Mouse (Mus musculus) gastrocnemius, postnatal 10 days (tissue): ENCODE data around the gene Krtcap3. TPM values are rescaled to one million over a fixed set of nuclear protein-coding genes. Genes with fewer than 3 reads are reported as not detected.

Experiments used
- DNase-seq: peaks from one replicate; pipeline ENCODE4 v3.0.0; 2021; ENCODE audit warnings: mixed read lengths
- total RNA-seq, 2 experiments: library from RNA; stranded (reverse); gene quantifications; 2 replicates each; pipeline ENCODE4 v1.2.3; 2021

Krtcap3 gene
- total RNA-seq, 2 experiments from 2014 or later, result 1.5 to 3.0 TPM

GRCm38 (mm10) chr5:31252795-31253545, 1.5 kb downstream of the Krtcap3 start:
- DNase-seq, result no peak

- DNase-seq, result no peak
These were observed 2.3 kb downstream of the Krtcap3 start for GRCm38 (mm10) chr5:31253806-31254205.

- DNase-seq, result no peak
These were observed 3.0 kb downstream of the Krtcap3 start for GRCm38 (mm10) chr5:31254452-31254851.

GRCm38 (mm10) chr5:31254901-31255300, 3.4 kb downstream of the Krtcap3 start:
- DNase-seq, result no peak

- DNase-seq, result no peak
These were observed 3.9 kb downstream of the Krtcap3 start for GRCm38 (mm10) chr5:31255381-31255780.

- DNase-seq, result no peak
These were observed 4.5 kb downstream of the Krtcap3 start for GRCm38 (mm10) chr5:31255971-31256370.

GRCm38 (mm10) chr5:31257616-31258015, 6.1 kb downstream of the Krtcap3 start:
- DNase-seq, result no peak

- no peak for DNase-seq
These were observed 14.6 kb downstream of the Krtcap3 start for GRCm38 (mm10) chr5:31266101-31266500.

GRCm38 (mm10) chr5:31267686-31268085, 16.2 kb downstream of the Krtcap3 start:
- no peak for DNase-seq

GRCm38 (mm10) chr5:31273018-31273417, 21.5 kb downstream of the Krtcap3 start:
- no peak for DNase-seq

GRCm38 (mm10) chr5:31279245-31279988, 27.9 kb downstream of the Krtcap3 start:
- DNase-seq, result no peak

GRCm38 (mm10) chr5:31288225-31288624, 36.7 kb downstream of the Krtcap3 start:
- no peak for DNase-seq

- peak; percentile 28 for DNase-seq
These were observed 37.2 kb downstream of the Krtcap3 start for GRCm38 (mm10) chr5:31288655-31289054.

- DNase-seq, result no peak
These were observed 38.2 kb downstream of the Krtcap3 start for GRCm38 (mm10) chr5:31289626-31290230.

GRCm38 (mm10) chr5:31290521-31291360, 39.2 kb downstream of the Krtcap3 start, which contains the start of gene Ift172:
Gene Ift172 (minus strand): TSS chr5:31291116.
- DNase-seq, result peak; percentile 94

GRCm38 (mm10) chr5:31291361-31291688, 39.8 kb downstream of the Krtcap3 start:
- DNase-seq, result no peak

GRCm38 (mm10) chr5:31294964-31295605, 43.6 kb downstream of the Krtcap3 start:
- DNase-seq, result peak; percentile 12

GRCm38 (mm10) chr5:31295606-31296141, 44.2 kb downstream of the Krtcap3 start, which contains the start of gene Fndc4:
Gene Fndc4 (minus strand): TSS chr5:31296080.
- DNase-seq, result peak; percentile 45

GRCm38 (mm10) chr5:31297047-31297757, 45.7 kb downstream of the Krtcap3 start, which contains the start of gene Gckr:
Gene Gckr (plus strand): TSS chr5:31297443.
- no peak for DNase-seq

- no peak for DNase-seq
These were observed 46.5 kb downstream of the Krtcap3 start for GRCm38 (mm10) chr5:31297981-31298380.

GRCm38 (mm10) chr5:31298486-31298885, 47.0 kb downstream of the Krtcap3 start:
- no peak for DNase-seq
